In the genomic region with DNA sequence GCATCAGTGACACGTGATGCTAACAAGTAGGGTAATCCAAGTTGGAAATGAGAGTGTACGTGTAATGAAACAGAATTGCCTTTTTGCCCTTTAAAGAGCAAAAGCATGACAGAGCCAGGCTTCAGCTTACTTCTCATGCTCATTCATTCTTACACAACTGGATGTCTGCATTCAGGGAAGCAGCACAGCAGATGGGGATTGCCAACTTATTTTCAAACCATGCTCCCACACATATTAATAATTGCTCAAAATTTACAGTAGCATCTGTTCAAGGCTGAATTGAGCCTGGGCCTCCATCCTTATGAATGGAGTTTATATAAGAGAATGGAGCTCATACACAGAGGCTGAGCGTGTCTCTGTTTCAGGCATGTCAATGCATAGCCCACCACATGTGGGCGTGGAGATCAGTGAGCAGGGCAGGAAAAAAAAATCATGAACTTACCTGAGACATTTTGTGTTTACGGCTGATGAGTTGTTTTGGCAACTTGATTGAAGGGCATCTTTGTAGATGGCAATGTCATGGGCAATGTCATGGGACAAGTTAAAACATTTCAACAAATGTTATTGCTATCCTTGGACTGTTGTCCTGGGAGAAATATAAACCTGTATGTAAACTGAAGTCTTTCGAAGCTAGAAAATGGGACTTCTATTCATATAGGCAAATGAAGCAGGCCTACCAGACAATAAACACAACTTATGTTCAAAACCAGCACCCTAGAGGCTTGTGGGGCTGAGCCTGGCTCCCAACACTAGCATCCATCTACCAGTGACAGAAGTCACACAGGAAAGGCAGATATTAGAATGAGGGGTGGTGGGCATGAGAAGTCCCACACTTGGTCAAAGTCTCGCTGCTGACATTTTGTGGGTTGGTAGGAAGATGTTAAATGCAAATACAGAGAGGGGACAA, we compare ENCODE assay signal across 23 mouse cellular contexts. TPM values are rescaled to one million over a fixed set of nuclear protein-coding genes. Genes with fewer than 3 reads are reported as not detected.
DNase-seq lines count a peak whose midpoint lies in the region; ATAC-seq and TF ChIP-seq lines count a peak whose summit lies in the region.
"Had no signal": no experiment of that assay in that cellular context is flagged by ENCODE, and none has a peak within 500 bp of the region (broad histone marks: within the 10 kb centered on the region; RNA-seq: fewer than 3 reads in every experiment).

No protein-coding gene starts in this region.

- no peak for ATAC-seq in CD4-positive, CD25-positive, alpha-beta regulatory T cell, adult 4 months
- ATAC-seq: hindbrain, embryonic 16.5 days; intestine, embryonic 15.5 days; midbrain, embryonic 16.5 days had no signal

- peak; percentile 18 for DNase-seq in CD4-positive, CD25-positive, alpha-beta regulatory T cell, adult 2 months (ENCODE audit: low read depth, low spot score)
- DNase-seq in spleen, adult 2 months (ENCODE audit: low read depth in 1 of 2, low spot score in 2 of 2) = no peak
- DNase-seq in spleen, postnatal 36 days (ENCODE audit: low spot score in 2 of 2) = no peak
- peak; percentile 39 to 40 for DNase-seq in layer of hippocampus, adult 8-10 months (ENCODE audit: low spot score in 2 of 2)
- no peak for DNase-seq in frontal cortex, postnatal 36 days (ENCODE audit: low spot score in 2 of 2)
- DNase-seq in cerebellum, postnatal 25 days = no peak
- no peak for DNase-seq in adrenal gland, adult 18-20 months (ENCODE audit: low spot score in 2 of 2)
- DNase-seq: adrenal gland, adult 2 months; adrenal gland, postnatal 36 days; cerebellum, adult 11 months; cerebellum, postnatal 10 days; gastrocnemius, postnatal 14 days; right cerebral cortex, postnatal 4 days had no signal

- TF ChIP-seq POLR2A in spleen, adult 2 months (IDR thresholded peaks at IDR 0.05; ENCODE audit: low read depth, low read length) = no peak

- 85% methylated on average over 7 of the region's 7 CpGs for WGBS in spleen, adult 2 months

- H3K27me3 ChIP-seq in spleen, adult 2 months (ENCODE audit: control insufficient read depth, insufficient read depth, low read length) = no peaks in the 10 kb centered on the region
- H3K27me3 ChIP-seq: intestine, embryonic 15.5 days; limb, embryonic 12.5 days; liver, embryonic 15.5 days; lung, embryonic 15.5 days; neural tube, embryonic 12.5 days had no signal

- no peak for TF ChIP-seq CTCF in spleen, adult 2 months (IDR thresholded peaks at IDR 0.05; ENCODE audit: extremely low read depth, insufficient read depth, insufficient read length, insufficient replicate concordance)

- H3K36me3 ChIP-seq in spleen, adult 2 months (ENCODE audit: control insufficient read depth, insufficient read depth, low read length) = no peaks in the 10 kb centered on the region
- H3K36me3 ChIP-seq: intestine, embryonic 15.5 days; limb, embryonic 12.5 days; liver, embryonic 15.5 days; lung, embryonic 15.5 days; neural tube, embryonic 12.5 days had no signal

- H3K27ac ChIP-seq in spleen, adult 2 months (ENCODE audit: insufficient read depth, low read length) = peak overlapping the region; percentile 53
- H3K27ac ChIP-seq: intestine, embryonic 15.5 days; limb, embryonic 12.5 days; lung, embryonic 15.5 days; neural tube, embryonic 12.5 days had no signal

- no peak overlapping the region for H3K4me3 ChIP-seq in spleen, adult 2 months (ENCODE audit: extremely low read depth, insufficient read depth, insufficient read length)
- H3K4me3 ChIP-seq: erythroblast, embryonic 14.5 days; intestine, embryonic 15.5 days; limb, embryonic 12.5 days; liver, embryonic 15.5 days; lung, embryonic 15.5 days; myocyte; neural tube, embryonic 12.5 days had no signal

- peaks cover 29% of the 10 kb centered on the region; the same call in 1 of the 2 replicates for H3K4me1 ChIP-seq in spleen, adult 2 months (ENCODE audit: control insufficient read depth, insufficient read depth, insufficient read length)
- H3K4me1 ChIP-seq: intestine, embryonic 15.5 days; limb, embryonic 12.5 days; liver, embryonic 15.5 days; neural tube, embryonic 12.5 days had no signal

RNA-seq across cellular contexts. Expression of a gene that starts 48.2 kb away (rescaled TPM):
- polyA plus RNA-seq in CD4-positive, CD25-positive, alpha-beta regulatory T cell, adult 4 months (2017; shearing (Covaris generic)) = 10 to 100 TPM; 16.0 to 19.4 TPM
- polyA plus RNA-seq in spleen, adult 2 months (2012; rRNA removed) = 31.0 and 46.1 TPM in 2 replicates
- total RNA-seq in layer of hippocampus, adult 8-10 months (2022) = 10 to 100 TPM; 31.3 to 41.3 (median 34.3) TPM
- total RNA-seq in adrenal gland, adult 18-20 months (2021) = 10 to 100 TPM in 1 of 2 experiments, 1 to 10 TPM in 1; 9.8 to 10.3 TPM

Comparison
In these comparisons a context has a peak if more than half of its experiments do, and no peak if none do; other contexts are left out.
1. DNase-seq: peak in CD4-positive, CD25-positive, alpha-beta regulatory T cell, adult 2 months (single experiment) and layer of hippocampus, adult 8-10 months (2 of 2); none in spleen, adult 2 months (0 of 2), spleen, postnatal 36 days (0 of 2), frontal cortex, postnatal 36 days (0 of 2), cerebellum, postnatal 25 days (0 of 2) and adrenal gland, adult 18-20 months (0 of 2).